Mouse (Mus musculus) limb, embryonic 10.5 days (tissue): ENCODE measurements around the gene Chac1. TPM values are rescaled to one million over a fixed set of nuclear protein-coding genes. Genes with fewer than 3 reads are reported as not detected.

ENCODE experiments used
- DNase-seq: peaks from one replicate; pipeline ENCODE4 v3.0.0-alpha.2; 2017; ENCODE audit warnings: low spot score
- H3K27ac ChIP-seq: fragments of 300-500 bp; sonication (generic); 2 replicates; pipeline ENCODE4 v1.5.1; 2016; ENCODE audit warnings: mild to moderate bottlenecking
- H3K27me3 ChIP-seq: fragments of 300-500 bp; sonication (generic); 2 replicates; pipeline ENCODE4 v1.6.1; 2016; ENCODE audit warnings: low read depth, mild to moderate bottlenecking; ENCODE audit not compliant: poor library complexity, severe bottlenecking
- H3K36me3 ChIP-seq: fragments of 300-500 bp; sonication (generic); 2 replicates; pipeline ENCODE4 v1.6.1; 2016; ENCODE audit warnings: mild to moderate bottlenecking, moderate library complexity
- H3K4me1 ChIP-seq: fragments of 300-500 bp; sonication (generic); 2 replicates; pipeline ENCODE4 v1.6.1; 2016
- H3K4me3 ChIP-seq: fragments of 300-500 bp; sonication (generic); 2 replicates; pipeline ENCODE4 v1.5.1; 2016; ENCODE audit warnings: mild to moderate bottlenecking, moderate library complexity
- H3K9me3 ChIP-seq: fragments of 300-500 bp; sonication (generic); replicated peaks from 2 replicates; pipeline ENCODE4 v1.6.1; 2016; ENCODE audit warnings: mild to moderate bottlenecking
- WGBS: fragments of 180-500 bp; shearing (Covaris S2); methylation state at CpG from one replicate; pipeline ENCODE4 v1.1.7; 2016; 5-methylcytosine and 5-hydroxymethylcytosine counted together
- polyA plus RNA-seq: library from polyadenylated mRNA; unstranded; fragments of >200 nt; fragmentation: Nextera tagmentation; extraction: Ambion mirVana; gene quantifications from 2 replicates; pipeline ENCODE4 v1.2.1, GENCODE M21; 2016

The Chac1 gene
- polyA plus RNA-seq, 1 experiment from 2014 or later: 0.86 TPM

DNA sequence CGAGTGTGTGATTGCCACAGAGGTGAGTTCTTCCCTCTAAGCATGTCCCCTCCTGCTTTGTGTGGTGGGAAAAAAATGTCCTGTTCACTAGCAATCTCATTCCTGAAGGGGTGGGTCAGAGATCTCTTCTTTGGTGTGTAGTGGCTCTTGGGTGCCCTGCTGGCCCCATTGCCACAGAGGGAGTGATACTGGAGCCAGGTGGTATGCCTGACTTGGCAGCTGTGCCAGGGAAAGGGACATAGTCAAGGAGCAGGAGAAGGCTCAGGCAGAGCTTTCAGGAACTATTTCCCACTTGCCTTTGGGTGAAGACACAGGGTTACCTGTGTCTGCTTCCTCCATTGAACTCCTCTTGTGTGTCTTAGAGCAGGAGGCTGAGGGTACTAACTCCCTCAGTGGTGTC, 16.9 kb upstream of the Chac1 start:
- no peaks in the 10 kb centered on the region for H3K36me3 ChIP-seq
- no peak overlapping the region for H3K4me3 ChIP-seq
- 48% methylated on average over 1 of the region's 1 CpGs for WGBS
- H3K27ac ChIP-seq: no peak overlapping the region
- DNase-seq: no peak
- peaks cover 71% of the 10 kb centered on the region for H3K27me3 ChIP-seq
- no peaks in the 10 kb centered on the region for H3K9me3 ChIP-seq
- peaks cover 14% of the 10 kb centered on the region for H3K4me1 ChIP-seq

- Histone ChIP-seq H3K36me3 (no peaks in the 10 kb centered on the region), H3K9me3 (no peaks in the 10 kb centered on the region), H3K4me3 (no peak overlapping the region), H3K27me3 (peaks cover 62% of the 10 kb centered on the region), H3K4me1 (peaks cover 14% of the 10 kb centered on the region), H3K27ac (no peak overlapping the region)
- WGBS: 70% methylated on average over 7 of the region's 7 CpGs
- DNase-seq: no peak
These were observed 16.0 kb upstream of the Chac1 start for GRCm38 (mm10) chr2:119334964-119335525.

DNA sequence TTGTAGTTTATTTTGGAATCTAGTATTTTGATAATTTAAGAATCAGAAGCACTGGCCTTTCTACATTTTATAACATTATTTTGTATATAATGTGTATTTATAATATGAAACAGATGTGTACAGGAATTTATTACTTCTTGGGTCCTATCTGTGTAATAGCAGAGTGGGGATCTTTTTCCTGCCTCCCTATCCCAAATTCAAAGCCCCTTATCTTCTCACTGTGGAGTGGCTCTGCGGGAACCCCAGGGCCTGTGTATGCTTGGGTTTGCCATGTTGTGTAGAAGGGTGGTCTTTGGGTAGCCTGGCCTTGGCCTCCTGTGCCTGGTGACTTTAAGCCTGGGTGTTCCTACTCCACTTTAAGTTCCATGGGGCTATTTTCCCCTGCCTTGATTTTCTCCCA, 15.5 kb upstream of the Chac1 start:
- Histone ChIP-seq H3K4me1 (peaks cover 14% of the 10 kb centered on the region), H3K36me3 (no peaks in the 10 kb centered on the region), H3K4me3 (no peak overlapping the region), H3K27ac (no peak overlapping the region), H3K27me3 (peaks cover 57% of the 10 kb centered on the region), H3K9me3 (no peaks in the 10 kb centered on the region)
- 77% methylated on average over 1 of the region's 1 CpGs for WGBS
- no peak for DNase-seq

DNA sequence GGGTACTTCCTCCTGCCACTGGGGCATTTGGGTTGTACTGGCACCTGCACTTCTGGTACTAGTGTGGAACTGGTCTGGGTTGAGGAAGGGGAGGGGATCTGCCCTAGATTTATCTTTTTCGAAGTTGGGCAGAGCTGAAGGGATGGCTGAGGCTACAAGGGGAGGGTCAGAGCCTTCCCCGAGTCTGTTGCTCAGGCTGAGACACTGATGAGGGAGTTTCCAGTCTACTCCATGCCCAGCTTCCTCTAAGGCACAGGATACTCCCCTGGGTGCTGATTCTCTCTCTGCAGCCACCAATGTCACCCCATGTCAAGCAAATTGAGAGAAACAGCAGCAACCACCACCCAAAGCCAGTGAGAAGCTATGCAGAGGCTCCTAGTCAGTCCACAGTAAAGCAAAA, 15.0 kb upstream of the Chac1 start:
- H3K27ac ChIP-seq: no peak overlapping the region
- peaks cover 52% of the 10 kb centered on the region for H3K27me3 ChIP-seq
- no peak overlapping the region for H3K4me3 ChIP-seq
- H3K9me3 ChIP-seq: no peaks in the 10 kb centered on the region
- 70% methylated on average over 2 of the region's 2 CpGs for WGBS
- no peaks in the 10 kb centered on the region for H3K36me3 ChIP-seq
- no peak for DNase-seq
- peaks cover 14% of the 10 kb centered on the region for H3K4me1 ChIP-seq

GRCm38 (mm10) chr2:119336470-119336869, 14.6 kb upstream of the Chac1 start:
- 62% methylated on average over 10 of the region's 10 CpGs for WGBS
- H3K4me1 ChIP-seq: peaks cover 14% of the 10 kb centered on the region
- DNase-seq: no peak
- H3K9me3 ChIP-seq: no peaks in the 10 kb centered on the region
- H3K27me3 ChIP-seq: peaks cover 48% of the 10 kb centered on the region
- H3K27ac ChIP-seq: no peak overlapping the region
- no peaks in the 10 kb centered on the region for H3K36me3 ChIP-seq
- H3K4me3 ChIP-seq: no peak overlapping the region

DNA sequence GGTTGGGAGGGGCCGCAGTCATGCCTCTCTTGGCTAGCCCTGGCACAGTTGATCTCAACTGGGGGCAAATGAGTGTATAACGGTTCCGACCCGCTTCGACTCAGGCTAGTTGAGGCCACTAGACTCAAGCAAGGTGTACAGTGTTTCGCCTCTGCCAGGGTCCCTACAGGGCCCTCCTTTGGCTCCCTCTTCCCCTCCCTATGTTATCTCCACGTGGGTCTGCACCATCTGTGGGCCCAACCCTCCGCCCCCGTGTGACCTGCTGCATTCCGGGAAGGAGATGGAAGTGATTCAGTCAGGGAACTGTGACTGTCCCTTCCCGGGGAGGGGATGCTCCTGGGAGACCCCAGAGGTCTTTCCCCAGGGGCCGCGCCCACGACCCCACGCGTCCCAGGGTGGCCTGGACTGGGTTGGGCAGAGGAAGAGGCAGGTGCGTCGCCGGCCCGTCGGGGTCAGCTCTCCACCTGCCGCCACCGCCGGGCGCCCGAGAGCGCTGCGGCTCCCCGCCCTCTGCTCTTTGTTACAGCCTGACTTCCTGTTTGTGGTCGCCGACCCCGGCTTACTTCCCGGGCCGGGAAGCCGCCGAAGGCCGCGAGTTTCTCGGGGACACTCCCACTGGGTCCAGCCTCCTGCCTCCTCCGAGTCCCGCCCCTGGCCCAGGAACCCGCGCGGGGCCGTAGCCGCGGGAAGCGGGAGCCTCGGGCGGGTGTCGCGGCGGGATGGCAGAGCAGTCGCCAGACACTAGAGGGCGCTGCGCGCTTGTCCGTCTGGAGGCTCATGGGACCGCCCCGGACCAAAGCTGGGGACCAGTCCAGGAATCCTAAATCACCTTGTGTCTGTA, 13.4 kb upstream of the Chac1 start:
- Histone ChIP-seq H3K9me3 (no peaks in the 10 kb centered on the region), H3K27ac (peak overlapping the region; percentile 96), H3K36me3 (no peaks in the 10 kb centered on the region), H3K4me1 (peaks cover 14% of the 10 kb centered on the region), H3K4me3 (peak overlapping the region; percentile 74), H3K27me3 (peaks cover 36% of the 10 kb centered on the region)
- WGBS: 9% methylated on average over 60 of the region's 60 CpGs
- DNase-seq: peak; percentile 95

GRCm38 (mm10) chr2:119344537-119345138, 6.4 kb upstream of the Chac1 start:
- Histone ChIP-seq H3K4me3 (no peak overlapping the region), H3K9me3 (no peaks in the 10 kb centered on the region), H3K27me3 (peaks cover 5% of the 10 kb centered on the region), H3K27ac (no peak overlapping the region), H3K4me1 (no peaks in the 10 kb centered on the region), H3K36me3 (no peaks in the 10 kb centered on the region)
- DNase-seq: no peak
- 43% methylated on average over 6 of the region's 6 CpGs for WGBS

- Histone ChIP-seq H3K27me3 (peaks cover 48% of the 10 kb centered on the region), H3K9me3 (no peaks in the 10 kb centered on the region), H3K36me3 (no peaks in the 10 kb centered on the region), H3K4me1 (peaks cover 14% of the 10 kb centered on the region), H3K4me3 (no peak overlapping the region), H3K27ac (no peak overlapping the region)
- no peak for DNase-seq
- 94% methylated on average over 8 of the region's 8 CpGs for WGBS
These were observed 2.7 kb downstream of the Chac1 start for GRCm38 (mm10) chr2:119353707-119354106.

- H3K9me3 ChIP-seq: no peaks in the 10 kb centered on the region
- H3K27ac ChIP-seq: no peak overlapping the region
- H3K4me1 ChIP-seq: peaks cover 14% of the 10 kb centered on the region
- no peaks in the 10 kb centered on the region for H3K36me3 ChIP-seq
- no peak for DNase-seq
- WGBS: 89% methylated on average over 3 of the region's 3 CpGs
- H3K4me3 ChIP-seq: no peak overlapping the region
- H3K27me3 ChIP-seq: peaks cover 39% of the 10 kb centered on the region
These were observed 4.1 kb downstream of the Chac1 start for GRCm38 (mm10) chr2:119355089-119355488.

GRCm38 (mm10) chr2:119355651-119356050, 4.6 kb downstream of the Chac1 start:
- H3K4me1 ChIP-seq: peaks cover 9% of the 10 kb centered on the region
- H3K27ac ChIP-seq: no peak overlapping the region
- DNase-seq: no peak
- H3K27me3 ChIP-seq: peaks cover 33% of the 10 kb centered on the region
- H3K36me3 ChIP-seq: no peaks in the 10 kb centered on the region
- no peak overlapping the region for H3K4me3 ChIP-seq
- no peaks in the 10 kb centered on the region for H3K9me3 ChIP-seq
- WGBS: 31% methylated on average over 7 of the region's 7 CpGs

DNA sequence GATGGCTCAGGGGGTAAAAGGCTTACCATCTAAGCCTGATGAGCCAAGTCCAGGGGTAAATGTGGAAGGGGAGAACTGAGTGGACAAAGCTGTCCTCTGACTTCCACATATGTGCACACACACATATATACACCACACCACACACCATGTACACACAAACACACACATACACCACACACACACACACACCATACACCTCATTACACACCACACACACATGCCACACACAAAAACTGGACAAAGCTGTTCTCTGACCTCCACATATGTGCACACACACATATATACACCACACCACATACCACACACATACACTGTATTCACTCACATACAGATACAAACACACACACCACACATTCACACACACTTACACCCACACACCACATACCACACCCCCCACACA, 5.3 kb downstream of the Chac1 start:
- no peak for DNase-seq
- H3K4me1 ChIP-seq: peaks cover 3% of the 10 kb centered on the region
- no peak overlapping the region for H3K4me3 ChIP-seq
- H3K27me3 ChIP-seq: peaks cover 27% of the 10 kb centered on the region
- no peak overlapping the region for H3K27ac ChIP-seq
- H3K36me3 ChIP-seq: no peaks in the 10 kb centered on the region
- H3K9me3 ChIP-seq: no peaks in the 10 kb centered on the region

DNA sequence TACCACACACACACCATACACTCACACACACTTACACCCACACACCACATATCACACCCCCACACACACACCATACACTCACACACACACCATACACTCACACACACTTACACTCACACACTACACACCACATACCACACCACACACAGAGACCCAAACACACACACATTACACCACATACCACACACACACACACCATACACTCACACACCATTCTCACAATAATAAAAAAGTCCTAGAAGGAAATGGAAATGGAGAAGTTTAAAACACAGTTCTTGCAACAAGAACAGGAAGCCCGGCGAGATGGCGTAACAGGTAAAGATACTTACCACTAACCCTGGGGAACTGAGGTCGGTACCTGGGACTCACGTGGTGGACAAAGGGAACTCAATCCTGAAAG, 5.8 kb downstream of the Chac1 start:
- no peak overlapping the region for H3K27ac ChIP-seq
- no peaks in the 10 kb centered on the region for H3K36me3 ChIP-seq
- WGBS: 95% methylated on average over 5 of the region's 5 CpGs
- H3K4me1 ChIP-seq: no peaks in the 10 kb centered on the region
- H3K9me3 ChIP-seq: 0 out of 2 replicates have a peak, but pooled peaks cover 4% of the 10 kb centered on the region
- H3K4me3 ChIP-seq: no peak overlapping the region
- no peak for DNase-seq
- peaks cover 22% of the 10 kb centered on the region for H3K27me3 ChIP-seq

DNA sequence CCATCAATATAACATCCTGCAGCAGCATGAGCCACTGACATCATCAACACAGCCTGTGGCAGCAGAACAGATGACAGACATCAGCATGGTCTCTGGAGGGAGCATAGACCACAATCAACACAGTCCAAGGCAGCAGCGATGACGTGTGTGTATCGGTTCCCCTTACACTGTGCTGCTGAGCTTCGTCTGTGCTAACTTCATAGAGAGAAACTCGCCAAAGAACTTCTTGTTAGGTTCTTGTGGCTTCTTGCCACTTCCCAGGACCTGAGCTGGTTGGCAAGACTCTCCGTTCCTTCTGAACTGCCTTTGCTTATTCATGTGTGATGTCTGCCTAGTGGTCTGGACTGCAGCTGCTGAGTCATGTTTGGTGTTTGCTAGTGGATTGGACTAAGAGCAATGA, 7.2 kb downstream of the Chac1 start:
- no peak overlapping the region for H3K4me3 ChIP-seq
- peaks cover 7% of the 10 kb centered on the region; the same call in 1 of the 2 replicates for H3K27me3 ChIP-seq
- WGBS: 91% methylated on average over 6 of the region's 6 CpGs
- no peak for DNase-seq
- 0 out of 2 replicates have a peak, but pooled peaks cover 4% of the 10 kb centered on the region for H3K9me3 ChIP-seq
- no peaks in the 10 kb centered on the region for H3K36me3 ChIP-seq
- no peaks in the 10 kb centered on the region for H3K4me1 ChIP-seq
- H3K27ac ChIP-seq: no peak overlapping the region
